Mouse (Mus musculus) heart, postnatal 0 days (tissue): ENCODE results near the gene Slc37a3.

Source experiments
- CTCF ChIP-seq: IDR thresholded peaks from 2 replicates; pipeline ENCODE4 v1.5.1; 2016; ENCODE audit warnings: antibody characterized with exemption, control low read depth, low read depth
- EP300 ChIP-seq: IDR thresholded peaks from 2 replicates; pipeline ENCODE4 v1.6.1; 2016; ENCODE audit warnings: antibody characterized with exemption, low read depth

DNA sequence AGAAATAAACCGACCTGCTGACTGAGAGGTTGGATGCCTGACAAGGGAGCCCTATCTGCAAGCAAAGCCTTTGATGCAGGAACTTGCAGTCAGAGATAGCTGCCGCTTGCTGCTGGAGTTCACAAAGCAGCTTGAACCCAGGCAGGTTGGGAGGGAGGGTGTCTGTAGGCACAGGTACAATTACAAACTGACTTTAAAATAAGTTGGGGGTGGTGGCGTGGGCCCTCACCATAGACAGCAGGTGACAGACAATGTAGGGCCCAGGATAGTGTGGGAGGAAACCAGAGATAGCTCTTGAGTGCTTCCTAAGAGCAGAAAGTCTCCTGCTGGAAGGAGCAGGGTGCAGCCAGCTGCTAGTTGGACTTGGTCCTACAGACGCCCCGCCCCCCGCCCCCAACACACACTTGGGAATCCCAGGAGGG lies 45.7 kb upstream of the Slc37a3 start:
- no peak for TF ChIP-seq CTCF
- TF ChIP-seq EP300 = no peak
